ENCODE assay signal across 8 mouse cellular contexts in the genomic region with DNA sequence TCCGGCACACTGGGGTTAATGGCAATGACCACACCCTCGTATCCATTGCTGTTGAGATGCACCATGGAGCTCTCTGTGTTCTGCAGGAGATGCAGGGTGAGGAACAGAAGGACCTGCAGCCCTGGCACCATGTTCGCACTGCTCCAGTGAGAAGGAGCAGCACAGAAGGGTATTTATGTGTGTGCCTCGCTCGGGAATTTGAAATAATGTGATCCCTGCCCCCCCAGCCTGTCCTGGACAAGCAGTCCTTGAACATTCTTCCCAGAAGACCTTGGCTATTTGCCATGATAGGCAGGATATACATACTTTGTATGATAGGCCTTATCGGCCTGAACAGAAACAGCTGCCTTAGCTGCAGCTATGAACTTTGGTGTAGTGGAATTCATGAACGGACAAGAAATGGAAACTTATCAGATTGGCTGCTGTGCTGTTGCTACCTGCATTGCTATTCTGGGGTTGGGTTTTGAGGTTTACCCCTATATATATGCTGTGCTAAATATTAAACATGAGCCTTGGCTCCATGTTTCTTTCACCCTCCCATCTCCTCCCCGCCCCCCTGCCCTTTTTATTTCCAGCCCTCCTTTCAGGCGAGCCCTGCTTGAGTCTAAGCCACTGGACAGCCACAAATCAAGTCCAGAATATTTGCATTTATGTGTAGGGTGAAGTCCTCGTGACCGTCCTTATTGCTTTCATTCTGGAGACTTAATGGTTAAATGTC. TPM values are rescaled to one million over a fixed set of nuclear protein-coding genes. Genes with fewer than 3 reads are reported as not detected.
DNase-seq lines count a peak whose midpoint lies in the region; ATAC-seq and TF ChIP-seq lines count a peak whose summit lies in the region.

A gene (minus strand): TSS at position 386 of the 718 bp plus-strand sequence.

- DNase-seq in heart, embryonic 10.5 days (ENCODE audit: low spot score), result peak; percentile 80
- no peak for DNase-seq in heart, adult 8-10 months (ENCODE audit: low spot score)
- no peak for DNase-seq in layer of hippocampus, adult 9-11 months
- no peak for DNase-seq in layer of hippocampus, postnatal 10 days (ENCODE audit: low spot score in 2 of 2)
- no peak for DNase-seq in thymus, postnatal 10 days (ENCODE audit: low spot score in 2 of 2)

- ATAC-seq in kidney, embryonic 14.5 days (ENCODE audit: low FRiP score, low TSS enrichment), result peak; percentile 79; the same call in 1 of the 2 replicates

- no peaks in the 10 kb centered on the region for H3K9me3 ChIP-seq in heart, embryonic 10.5 days
- H3K9me3 ChIP-seq in kidney, embryonic 14.5 days (ENCODE audit: control insufficient read depth, low read length), result no peaks in the 10 kb centered on the region
- H3K9me3 ChIP-seq in megakaryocyte, embryonic 14.5 days, result no peaks in the 10 kb centered on the region

- H3K4me3 ChIP-seq in heart, embryonic 10.5 days, result no peak within 1 kb of the TSS
- peak within 1 kb of the TSS; percentile 27 for H3K4me3 ChIP-seq in bone marrow, adult 2 months (replicated peaks; ENCODE audit: control insufficient read depth, low read depth, low read length)
- H3K4me3 ChIP-seq in kidney, embryonic 14.5 days (ENCODE audit: low read length), result no peak within 1 kb of the TSS; the same call in 1 of the 2 replicates
- peak within 1 kb of the TSS; percentile 16 for H3K4me3 ChIP-seq in megakaryocyte, embryonic 14.5 days (replicated peaks)

- H3K4me2 ChIP-seq in kidney, embryonic 14.5 days (replicated peaks; ENCODE audit: low read depth, low read length), result peak within 1 kb of the TSS; percentile 19; the same call in 1 of the 2 replicates

- no peaks in the 10 kb centered on the region for H3K27me3 ChIP-seq in heart, embryonic 10.5 days (ENCODE audit: insufficient read depth, poor library complexity, severe bottlenecking)
- H3K27me3 ChIP-seq in kidney, embryonic 14.5 days (ENCODE audit: control insufficient read depth, insufficient read depth, low read length), result no peaks in the 10 kb centered on the region
- H3K27me3 ChIP-seq in megakaryocyte, embryonic 14.5 days (replicated peaks), result no peaks in the 10 kb centered on the region

- H3K4me1 ChIP-seq in heart, embryonic 10.5 days, result 0 out of 2 replicates have a peak, but pooled peaks cover 3% of the 10 kb centered on the region
- no peaks in the 10 kb centered on the region for H3K4me1 ChIP-seq in bone marrow, adult 2 months (ENCODE audit: control insufficient read depth, insufficient read depth, low read length)
- 0 out of 2 replicates have a peak, but pooled peaks cover 6% of the 10 kb centered on the region for H3K4me1 ChIP-seq in kidney, embryonic 14.5 days (ENCODE audit: control insufficient read depth, insufficient read depth, low read length)
- H3K4me1 ChIP-seq in megakaryocyte, embryonic 14.5 days, result peaks cover 23% of the 10 kb centered on the region

- no peak within 1 kb of the TSS for H3K27ac ChIP-seq in heart, embryonic 10.5 days
- H3K27ac ChIP-seq in bone marrow, adult 2 months (ENCODE audit: control insufficient read depth, insufficient read depth, low read depth, low read length, poor library complexity), result peak within 1 kb of the TSS; percentile 54
- peak within 1 kb of the TSS; percentile 71 for H3K27ac ChIP-seq in kidney, embryonic 14.5 days (ENCODE audit: low read depth, low read length)

- WGBS in heart, embryonic 10.5 days, result 67% methylated on average over 11 of the region's 11 CpGs
- 58% methylated on average over 11 of the region's 11 CpGs for WGBS in bone marrow, adult 2 months
- 50% methylated on average over 10 of the region's 11 CpGs for WGBS in kidney, embryonic 14.5 days

- no peak within 1 kb of the TSS; the same call in 1 of the 2 replicates for H3K9ac ChIP-seq in kidney, embryonic 14.5 days (ENCODE audit: low read depth, low read length)

- no peak for TF ChIP-seq POLR2A in bone marrow, adult 2 months (IDR thresholded peaks at IDR 0.05; ENCODE audit: borderline replicate concordance, control insufficient read depth, low read depth, low read length)

- TF ChIP-seq CTCF in bone marrow, adult 2 months (IDR thresholded peaks at IDR 0.05; ENCODE audit: control insufficient read depth, insufficient read depth, low read length), result no peak

- H3K36me3 ChIP-seq in heart, embryonic 10.5 days, result peaks cover 3% of the 10 kb centered on the region; the same call in 1 of the 2 replicates
- no peaks in the 10 kb centered on the region for H3K36me3 ChIP-seq in kidney, embryonic 14.5 days (ENCODE audit: control insufficient read depth, insufficient read depth, low read length)
- no peaks in the 10 kb centered on the region for H3K36me3 ChIP-seq in megakaryocyte, embryonic 14.5 days (replicated peaks; ENCODE audit: low read length)

RNA-seq across cellular contexts. Expression of the gene that starts here (rescaled TPM):
- polyA plus RNA-seq in heart, embryonic 10.5 days (2016; fragmentation: Nextera tagmentation; extraction: Ambion mirVana), result 4.1 and 9.1 TPM in 2 replicates
- total RNA-seq in heart, adult 8-10 months (2022), result 1 to 10 TPM in 1 of 4 experiments, under 1 TPM in 3; 0.66 to 1.3 (median 0.76) TPM
- polyA plus RNA-seq in bone marrow, adult 2 months (2011; ENCODE audit: insufficient read depth, insufficient read length, low replicate concordance, missing spikeins), result 7.0 and 8.3 TPM in 2 replicates
- polyA plus RNA-seq in kidney, embryonic 14.5 days (2014; fragmentation: Nextera tagmentation; extraction: Ambion mirVana), result 8.2 and 11.1 TPM in 2 replicates
- polyA plus RNA-seq in megakaryocyte, embryonic 14.5 days (2012; ENCODE audit: insufficient read depth, low replicate concordance), result 0.16 TPM in 1 of 2 replicates, not detected in the other
- total RNA-seq in layer of hippocampus, postnatal 10 days (2021), result under 1 TPM; 0.80 to 0.82 TPM

Comparison
In these comparisons a context has a peak if more than half of its experiments do, and no peak if none do; other contexts are left out.
1. H3K4me3 ChIP-seq: peak in bone marrow, adult 2 months (single experiment) and megakaryocyte, embryonic 14.5 days (single experiment); none in heart, embryonic 10.5 days (single experiment) and kidney, embryonic 14.5 days (single experiment).